Mouse (Mus musculus) MEL (cell line): ENCODE data around the gene Ankrd39.

Experiments used
- GABPA ChIP-seq: IDR thresholded peaks from 2 replicates; pipeline ENCODE4 v1.6.1; 2012; ENCODE audit warnings: low read depth, mild to moderate bottlenecking, inconsistent platforms, low read length, improper control_type of control experiment, moderate library complexity
- GATA1 ChIP-seq: IDR thresholded peaks from 2 replicates; pipeline ENCODE4 v1.6.1; 2011; ENCODE audit warnings: low read depth, low read length, improper control_type of control experiment
- TAL1 ChIP-seq: IDR thresholded peaks from 2 replicates; pipeline ENCODE4 v1.6.1; 2012; ENCODE audit warnings: mild to moderate bottlenecking, inconsistent platforms, low read length, moderate library complexity, mixed read lengths
- TCF12 ChIP-seq: IDR thresholded peaks from 2 replicates; pipeline ENCODE4 v1.6.1; 2014; ENCODE audit warnings: low read depth, mild to moderate bottlenecking, inconsistent platforms, low read length, improper control_type of control experiment, moderate library complexity

GRCm38 (mm10) chr1:36529274-36529673 lies 18.0 kb downstream of the Ankrd39 start:
- TF ChIP-seq GABPA (no peak), TCF12 (no peak), GATA1 (no peak), TAL1 (no peak)
